Mouse (Mus musculus) lung, embryonic 15.5 days (tissue): ENCODE measurements at regions not wholly inside any gene's neighbourhood (a gene's known extent, or its start where the extent isn't known, plus 50 kb on each side); places are given as distances from the start of the nearest gene placed in this dataset.

ENCODE experiments used
- ATAC-seq: fragments of 200-750 bp; cut with Nextera tagmentation; 2 replicates; pipeline ENCODE4 v1.8.0; 2017; ENCODE audit warnings: moderate number of reproducible peaks, borderline replicate concordance; ENCODE audit not compliant: low FRiP score, low TSS enrichment; ENCODE audit errors: extremely low read depth
- H3K27ac ChIP-seq: fragments of 300-500 bp; sonication (generic); 2 replicates; pipeline ENCODE4 v1.5.1; 2015; ENCODE audit warnings: moderate library complexity, mild to moderate bottlenecking, inconsistent platforms
- H3K27me3 ChIP-seq: fragments of 300-500 bp; sonication (generic); 2 replicates; pipeline ENCODE4 v1.6.1; 2015; ENCODE audit warnings: inconsistent platforms
- H3K36me3 ChIP-seq: fragments of 300-500 bp; sonication (generic); 2 replicates; pipeline ENCODE4 v1.6.1; 2015; ENCODE audit warnings: inconsistent platforms
- H3K4me1 ChIP-seq: fragments of 300-500 bp; sonication (generic); 2 replicates; pipeline ENCODE4 v1.6.1; 2015; ENCODE audit warnings: inconsistent platforms
- H3K4me2 ChIP-seq: fragments of 300-500 bp; sonication (generic); 2 replicates; pipeline ENCODE4 v1.6.1; 2015; ENCODE audit warnings: inconsistent platforms, mild to moderate bottlenecking, moderate library complexity
- H3K4me3 ChIP-seq: fragments of 300-500 bp; sonication (generic); 2 replicates; pipeline ENCODE4 v1.5.1; 2015; ENCODE audit warnings: mild to moderate bottlenecking, inconsistent platforms
- H3K9ac ChIP-seq: fragments of 300-500 bp; sonication (generic); 2 replicates; pipeline ENCODE4 v1.6.1; 2015; ENCODE audit warnings: inconsistent platforms
- H3K9me3 ChIP-seq: fragments of 300-500 bp; sonication (generic); 2 replicates; pipeline ENCODE4 v1.6.1; 2016; ENCODE audit warnings: inconsistent platforms
- WGBS: fragments of 180-500 bp; shearing (Covaris S2); methylation state at CpG from one replicate; pipeline ENCODE4 v1.1.7; 2015; 5-methylcytosine and 5-hydroxymethylcytosine counted together

DNA sequence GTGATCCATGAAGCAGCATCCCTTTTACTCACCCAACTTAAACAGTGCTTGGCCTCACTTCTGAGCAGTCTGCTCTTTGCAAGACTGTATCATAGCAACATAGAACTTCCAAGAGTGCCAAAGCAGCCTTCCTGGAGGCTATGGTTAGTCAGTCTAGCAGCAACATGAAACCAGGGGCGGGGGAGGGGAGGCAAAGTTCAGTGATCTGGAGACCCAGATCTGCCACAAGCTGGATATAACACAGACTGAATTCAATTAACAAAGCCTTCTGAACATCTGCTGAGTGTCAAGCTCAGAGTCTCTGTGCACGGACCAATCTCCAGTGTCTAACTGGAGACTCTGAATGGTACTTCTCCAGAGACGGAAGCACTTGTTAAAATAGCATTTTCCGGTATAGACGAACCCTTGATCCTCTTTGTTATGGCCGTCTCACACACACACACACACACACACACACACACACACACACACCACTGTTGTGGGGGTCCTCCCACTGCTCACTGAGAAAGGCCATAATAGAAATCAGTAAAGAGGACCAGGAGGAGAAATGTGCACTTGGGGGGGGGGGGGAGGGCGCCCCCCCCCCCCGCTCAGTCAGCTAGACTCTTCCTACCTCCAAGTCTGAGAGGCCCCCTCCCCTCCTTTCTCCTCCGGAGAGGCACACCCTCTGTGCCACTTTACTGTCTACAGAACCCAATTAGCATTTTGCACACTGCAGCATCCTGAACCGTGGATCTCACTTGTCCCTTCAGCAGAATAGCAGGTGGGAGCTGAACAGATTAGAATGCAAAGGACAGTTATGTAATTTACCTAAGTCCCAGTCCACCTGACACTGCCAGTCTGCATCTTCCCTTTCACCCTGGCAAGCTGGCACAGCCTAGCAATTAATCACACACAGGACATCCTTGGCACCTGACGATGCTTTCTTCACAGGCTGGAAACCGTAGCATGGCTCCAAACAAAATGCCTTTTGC, 112.3 kb upstream of the Slc22a22 start:
- Histone ChIP-seq H3K4me3 (no peak overlapping the region), H3K4me2 (no peak overlapping the region), H3K9ac (no peak overlapping the region), H3K27me3 (no peaks in the 10 kb centered on the region), H3K36me3 (no peaks in the 10 kb centered on the region), H3K9me3 (no peaks in the 10 kb centered on the region), H3K27ac (no peak overlapping the region), H3K4me1 (peaks cover 6% of the 10 kb centered on the region)
- ATAC-seq: no peak
- 23% methylated on average over 10 of the region's 12 CpGs for WGBS

DNA sequence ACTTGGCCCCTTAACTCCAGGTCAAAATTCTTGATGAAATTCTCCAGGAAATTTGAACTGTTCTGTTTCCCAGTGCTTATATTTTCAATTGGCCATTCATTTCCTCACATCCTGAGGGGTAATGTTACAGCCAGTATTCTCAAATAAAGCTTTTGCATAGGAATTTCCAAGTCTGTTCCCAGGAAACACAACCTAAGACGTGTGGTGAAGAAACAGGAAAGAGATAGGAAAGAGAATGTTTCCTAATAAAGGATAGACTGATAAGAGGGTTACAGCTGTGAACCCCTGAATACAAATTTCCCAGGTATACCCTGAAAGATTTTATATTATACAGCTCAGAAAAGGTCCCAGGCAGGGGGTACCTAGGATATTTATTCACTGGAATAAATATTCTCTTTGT, 108.0 kb upstream of the Slc22a22 start:
- peaks cover 6% of the 10 kb centered on the region; the same call in 1 of the 2 replicates for H3K4me1 ChIP-seq
- no peaks in the 10 kb centered on the region for H3K36me3 ChIP-seq
- no peak overlapping the region for H3K9ac ChIP-seq
- no peak overlapping the region for H3K4me3 ChIP-seq
- no peaks in the 10 kb centered on the region for H3K9me3 ChIP-seq
- whole genome bisulfite sequencing: 33% methylated on average over 1 of the region's 1 CpGs
- ATAC-seq: no peak
- no peak overlapping the region for H3K27ac ChIP-seq
- no peaks in the 10 kb centered on the region for H3K27me3 ChIP-seq
- no peak overlapping the region for H3K4me2 ChIP-seq

DNA sequence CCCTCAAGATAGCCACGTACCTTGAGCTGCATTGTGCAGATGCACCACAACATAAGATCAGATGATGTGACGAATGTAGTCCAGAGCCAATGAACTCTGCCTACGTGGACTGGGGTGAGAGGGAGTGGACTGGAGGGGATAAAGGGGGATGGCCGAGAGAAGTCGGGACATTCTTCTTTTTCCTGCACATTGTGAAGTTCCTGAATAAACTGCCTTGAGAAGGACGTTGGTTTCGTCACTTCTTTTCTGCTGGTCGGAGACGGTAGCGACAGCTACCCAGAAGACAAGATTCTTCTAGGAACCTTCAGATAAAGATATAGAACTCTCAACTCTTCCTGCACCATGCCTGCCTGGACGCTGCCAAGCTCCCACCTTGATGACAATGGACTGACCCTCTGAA, 107.1 kb upstream of the Slc22a22 start:
- Histone ChIP-seq H3K27ac (no peak overlapping the region), H3K4me2 (no peak overlapping the region), H3K9ac (no peak overlapping the region), H3K36me3 (no peaks in the 10 kb centered on the region), H3K4me1 (peaks cover 2% of the 10 kb centered on the region; the same call in 1 of the 2 replicates), H3K9me3 (no peaks in the 10 kb centered on the region), H3K27me3 (no peaks in the 10 kb centered on the region), H3K4me3 (no peak overlapping the region)
- WGBS: 89% methylated on average over 11 of the region's 11 CpGs
- no peak for ATAC-seq

DNA sequence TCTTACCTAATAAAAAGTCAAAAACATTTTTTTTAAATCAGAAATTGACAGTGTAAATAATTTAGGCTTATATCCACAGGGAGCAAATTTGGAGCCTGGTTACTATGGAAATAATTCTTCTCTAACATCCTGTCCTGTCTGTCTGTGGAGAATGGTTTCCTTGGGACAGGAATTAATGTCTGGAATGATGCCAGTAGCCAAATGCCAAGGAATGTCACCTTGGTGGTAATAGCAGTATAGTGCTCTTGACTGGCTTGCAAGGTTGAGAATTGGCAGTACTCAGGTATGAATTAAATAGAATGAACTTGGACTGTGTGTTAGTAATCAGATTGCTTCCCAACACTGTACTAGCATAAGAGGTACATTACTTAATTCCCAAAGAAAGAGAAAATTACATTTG, 103.8 kb upstream of the Slc22a22 start:
- Histone ChIP-seq H3K4me1 (no peaks in the 10 kb centered on the region), H3K36me3 (no peaks in the 10 kb centered on the region), H3K9me3 (no peaks in the 10 kb centered on the region), H3K27me3 (no peaks in the 10 kb centered on the region), H3K9ac (no peak overlapping the region), H3K27ac (no peak overlapping the region), H3K4me2 (no peak overlapping the region), H3K4me3 (no peak overlapping the region)
- no peak for ATAC-seq

DNA sequence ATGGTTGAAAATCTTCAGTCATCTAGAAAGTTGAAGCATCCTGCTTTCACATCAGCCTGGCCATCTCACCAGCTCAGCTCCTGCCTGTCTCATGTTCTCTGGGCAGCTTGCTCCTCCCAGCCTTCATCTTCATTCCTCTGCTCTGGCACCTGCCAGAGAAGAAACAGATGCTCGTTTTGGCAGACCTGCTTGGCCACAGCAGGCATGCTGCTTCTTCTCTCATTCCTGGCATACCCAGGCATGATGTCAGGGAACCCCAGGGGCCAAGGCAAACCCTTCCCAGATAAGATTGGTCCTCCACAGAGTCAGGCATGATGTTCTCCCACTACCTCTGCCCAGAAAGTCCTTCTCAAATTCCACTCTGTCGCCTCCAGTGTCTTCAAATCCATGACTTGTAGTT, 101.4 kb upstream of the Slc22a22 start:
- H3K4me1 ChIP-seq: no peaks in the 10 kb centered on the region
- H3K4me3 ChIP-seq: no peak overlapping the region
- H3K36me3 ChIP-seq: no peaks in the 10 kb centered on the region
- ATAC-seq: no peak
- no peak overlapping the region for H3K9ac ChIP-seq
- H3K27ac ChIP-seq: no peak overlapping the region
- no peak overlapping the region for H3K4me2 ChIP-seq
- H3K27me3 ChIP-seq: no peaks in the 10 kb centered on the region
- 51% methylated on average over 2 of the region's 2 CpGs for WGBS
- H3K9me3 ChIP-seq: no peaks in the 10 kb centered on the region

DNA sequence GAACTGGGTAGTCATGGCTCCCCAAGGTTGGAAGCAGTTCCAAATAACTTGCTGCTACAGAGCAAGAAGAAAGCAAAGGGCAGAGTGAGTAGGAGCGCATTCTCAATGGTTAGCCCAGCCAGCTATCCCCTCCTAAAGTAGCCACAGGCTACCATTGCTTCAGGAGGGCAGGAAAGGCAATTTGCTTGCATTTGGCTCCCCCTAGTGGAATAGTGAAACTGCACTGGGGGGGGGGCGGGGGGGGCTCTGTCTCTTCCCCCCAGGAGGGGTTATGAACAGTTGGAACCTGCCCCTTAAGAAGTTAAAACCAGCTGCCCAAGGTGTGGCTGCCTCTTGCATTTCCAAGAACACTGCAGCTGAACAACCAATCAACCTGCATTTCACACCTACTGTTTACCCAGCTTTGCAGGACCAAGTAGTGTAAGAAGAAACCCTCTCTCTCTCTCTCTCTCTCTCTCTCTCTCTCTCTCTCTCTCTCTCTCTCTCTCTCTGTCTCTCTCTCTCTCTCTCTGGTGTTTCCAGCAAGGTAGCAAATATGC, 96.7 kb upstream of the Slc22a22 start:
- H3K27ac ChIP-seq: no peak overlapping the region
- H3K27me3 ChIP-seq: no peaks in the 10 kb centered on the region
- no peak for ATAC-seq
- no peaks in the 10 kb centered on the region for H3K36me3 ChIP-seq
- no peak overlapping the region for H3K9ac ChIP-seq
- no peaks in the 10 kb centered on the region for H3K4me1 ChIP-seq
- H3K9me3 ChIP-seq: no peaks in the 10 kb centered on the region
- H3K4me2 ChIP-seq: no peak overlapping the region
- WGBS: 32% methylated on average over 2 of the region's 2 CpGs
- H3K4me3 ChIP-seq: no peak overlapping the region

DNA sequence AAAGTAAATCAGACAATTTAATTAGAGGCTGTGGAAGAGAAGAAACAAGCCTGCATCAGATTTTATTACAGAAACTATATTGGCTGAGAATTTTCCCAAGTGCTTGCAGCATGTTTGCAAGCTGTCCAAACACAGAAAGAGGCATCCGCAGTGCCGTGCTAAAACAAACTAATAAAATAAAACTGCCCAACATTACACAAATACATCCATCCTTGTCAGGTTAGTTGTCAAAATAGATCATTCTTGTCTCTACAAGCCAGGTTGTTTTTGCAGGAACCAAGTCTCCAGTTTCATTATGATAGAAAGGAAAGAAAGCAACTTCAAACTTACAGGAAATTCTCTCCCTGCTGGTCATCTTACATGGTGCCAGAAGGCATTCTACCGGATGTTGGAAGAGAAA, 95.0 kb upstream of the Slc22a22 start:
- no peaks in the 10 kb centered on the region for H3K36me3 ChIP-seq
- no peak overlapping the region for H3K4me3 ChIP-seq
- no peaks in the 10 kb centered on the region for H3K27me3 ChIP-seq
- no peak overlapping the region for H3K9ac ChIP-seq
- no peaks in the 10 kb centered on the region for H3K4me1 ChIP-seq
- H3K27ac ChIP-seq: no peak overlapping the region
- ATAC-seq: no peak
- 52% methylated on average over 3 of the region's 3 CpGs for WGBS
- no peak overlapping the region for H3K4me2 ChIP-seq
- no peaks in the 10 kb centered on the region for H3K9me3 ChIP-seq

DNA sequence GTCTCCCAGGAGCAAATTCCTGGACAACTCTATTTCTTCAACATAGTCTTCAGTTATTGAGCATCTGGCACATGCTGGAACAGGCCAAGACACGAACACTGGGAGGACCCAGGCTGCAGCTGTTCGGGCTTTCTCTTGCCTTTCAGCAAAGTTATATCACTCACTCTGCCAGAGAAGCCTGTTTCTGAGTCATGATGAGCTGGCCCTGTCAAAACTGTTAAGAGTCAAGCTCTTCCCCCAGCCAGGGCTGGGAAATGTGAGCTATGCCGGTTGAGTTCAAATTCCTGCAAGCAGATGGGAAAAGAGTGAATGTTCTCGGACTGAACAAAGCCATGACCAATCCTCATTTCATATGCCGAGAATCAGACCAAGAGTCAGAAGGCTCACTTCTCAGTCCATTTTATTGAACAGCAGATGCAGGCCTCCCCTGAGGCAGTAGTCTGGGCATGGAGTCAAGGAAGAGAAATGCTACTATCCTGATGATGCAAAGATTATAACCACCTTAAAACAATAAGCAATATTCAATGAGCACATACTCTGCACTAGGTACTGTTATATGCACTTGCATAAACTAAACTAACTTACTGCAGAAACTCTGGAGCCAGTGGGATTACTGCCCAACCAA, 90.7 kb upstream of the Slc22a22 start:
- Histone ChIP-seq H3K4me1 (no peaks in the 10 kb centered on the region), H3K27ac (no peak overlapping the region), H3K36me3 (no peaks in the 10 kb centered on the region), H3K4me2 (no peak overlapping the region), H3K9ac (no peak overlapping the region), H3K27me3 (no peaks in the 10 kb centered on the region), H3K4me3 (no peak overlapping the region), H3K9me3 (no peaks in the 10 kb centered on the region)
- WGBS: 60% methylated on average over 5 of the region's 5 CpGs
- ATAC-seq: no peak

DNA sequence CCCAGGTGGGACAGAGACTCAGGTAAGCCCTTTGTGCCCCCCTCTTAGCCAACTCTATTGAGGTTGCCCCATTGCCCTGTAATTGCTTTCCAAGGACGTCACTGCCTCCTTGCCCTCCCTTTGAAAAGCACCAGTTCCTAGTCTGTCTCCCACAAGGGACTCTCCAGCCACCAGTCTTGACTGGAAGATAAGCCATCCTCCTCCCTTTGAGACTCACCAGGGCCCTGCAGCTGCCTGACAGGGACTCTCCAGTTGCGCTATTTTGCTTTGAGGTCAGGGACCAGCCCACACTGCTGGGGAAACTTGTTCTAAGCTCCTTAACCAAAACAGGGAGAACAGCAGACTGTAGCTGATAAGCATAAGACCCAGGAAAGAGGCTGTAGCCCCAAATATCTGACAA, 69.7 kb upstream of the Slc22a22 start:
- H3K27ac ChIP-seq: no peak overlapping the region
- 48% methylated on average over 2 of the region's 2 CpGs for WGBS
- no peaks in the 10 kb centered on the region for H3K27me3 ChIP-seq
- H3K9me3 ChIP-seq: no peaks in the 10 kb centered on the region
- H3K4me2 ChIP-seq: no peak overlapping the region
- H3K36me3 ChIP-seq: no peaks in the 10 kb centered on the region
- no peak for ATAC-seq
- H3K9ac ChIP-seq: no peak overlapping the region
- H3K4me1 ChIP-seq: no peaks in the 10 kb centered on the region
- no peak overlapping the region for H3K4me3 ChIP-seq

DNA sequence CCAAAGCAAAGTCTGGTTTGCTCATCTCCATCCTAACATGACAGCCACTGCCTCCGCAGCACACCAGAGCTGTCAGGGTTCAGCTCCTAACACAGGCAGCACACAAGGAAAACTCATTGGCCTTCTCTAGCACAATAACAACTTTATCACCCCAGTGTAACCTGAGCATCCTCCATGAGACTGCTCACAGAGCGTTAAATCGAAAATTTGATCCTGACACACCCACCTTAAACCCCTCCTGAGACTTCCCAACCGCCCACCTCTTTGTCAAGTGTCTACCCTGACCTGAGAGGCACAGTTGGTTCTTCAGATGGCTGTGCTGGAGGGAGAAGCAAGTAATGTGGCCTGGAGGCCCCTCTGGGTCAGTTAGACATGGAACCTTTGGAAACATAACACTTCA, 67.7 kb upstream of the Slc22a22 start:
- no peak for ATAC-seq
- H3K27ac ChIP-seq: no peak overlapping the region
- WGBS: 80% methylated on average over 4 of the region's 4 CpGs

DNA sequence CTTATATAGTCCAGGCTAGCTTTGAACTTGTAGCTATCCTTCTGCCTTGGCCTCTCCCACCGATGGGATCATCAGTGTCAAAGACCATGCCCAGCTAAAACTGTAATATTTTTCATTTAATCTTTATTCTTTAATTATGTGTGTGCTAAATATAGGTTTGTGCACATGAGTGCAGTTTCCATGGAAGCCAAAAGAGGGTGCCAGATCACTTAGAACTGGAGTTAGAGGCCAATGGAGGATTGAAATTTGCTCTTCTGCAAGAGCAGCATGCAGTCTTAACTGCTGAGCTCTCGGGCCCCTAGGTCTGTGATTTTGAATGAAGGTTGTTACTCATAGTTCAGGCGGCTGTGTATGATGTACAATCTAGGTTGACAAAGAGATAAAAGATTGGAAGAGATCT, 66.6 kb upstream of the Slc22a22 start:
- 76% methylated on average over 3 of the region's 3 CpGs for WGBS
- no peak for ATAC-seq
- no peaks in the 10 kb centered on the region for H3K36me3 ChIP-seq
- no peak overlapping the region for H3K27ac ChIP-seq
- H3K9me3 ChIP-seq: no peaks in the 10 kb centered on the region
- H3K4me2 ChIP-seq: no peak overlapping the region
- no peaks in the 10 kb centered on the region for H3K4me1 ChIP-seq
- no peak overlapping the region for H3K9ac ChIP-seq
- no peak overlapping the region for H3K4me3 ChIP-seq
- H3K27me3 ChIP-seq: no peaks in the 10 kb centered on the region

More for the DNA sequence above, 67.7 kb upstream of the Slc22a22 start:
- no peaks in the 10 kb centered on the region for H3K9me3 ChIP-seq
- H3K27me3 ChIP-seq: no peaks in the 10 kb centered on the region
- no peaks in the 10 kb centered on the region for H3K4me1 ChIP-seq
- no peak overlapping the region for H3K4me3 ChIP-seq
- H3K36me3 ChIP-seq: no peaks in the 10 kb centered on the region
- H3K4me2 ChIP-seq: no peak overlapping the region
- H3K9ac ChIP-seq: no peak overlapping the region

DNA sequence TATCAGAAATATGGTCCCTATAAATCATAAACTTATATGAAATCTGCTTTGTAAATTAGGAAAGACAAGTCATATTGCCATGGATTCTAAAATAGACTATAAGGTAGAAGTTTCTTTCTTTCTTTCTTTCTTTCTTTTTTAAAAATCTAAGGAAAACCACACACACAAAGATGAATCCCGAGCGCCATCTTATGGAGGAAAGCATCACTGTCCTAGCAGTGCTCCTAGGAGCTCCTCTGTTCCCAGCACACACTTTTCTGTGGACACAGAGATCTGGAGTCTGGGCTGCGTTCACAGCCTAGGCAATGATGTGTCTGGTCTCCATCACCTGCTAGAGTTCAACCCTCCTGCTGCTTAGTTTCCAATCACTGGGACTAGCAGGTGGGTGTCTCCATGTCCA, 65.2 kb upstream of the Slc22a22 start:
- 25% methylated on average over 3 of the region's 3 CpGs for WGBS
- ATAC-seq: no peak
- Histone ChIP-seq H3K9ac (no peak overlapping the region), H3K27me3 (no peaks in the 10 kb centered on the region), H3K36me3 (no peaks in the 10 kb centered on the region), H3K4me2 (no peak overlapping the region), H3K4me3 (no peak overlapping the region), H3K9me3 (no peaks in the 10 kb centered on the region), H3K27ac (no peak overlapping the region), H3K4me1 (no peaks in the 10 kb centered on the region)
